Mouse (Mus musculus) hindbrain, embryonic 14.5 days (tissue): ENCODE data around the gene Fbxo41. TPM values are rescaled to one million over a fixed set of nuclear protein-coding genes. Genes with fewer than 3 reads are reported as not detected.

ENCODE experiments used
- polyA plus RNA-seq: library from polyadenylated mRNA; unstranded; fragments of >200 nt; fragmentation: Nextera tagmentation; extraction: Ambion mirVana; gene quantifications from 2 replicates; pipeline ENCODE4 v1.2.1, GENCODE M21; 2014

Gene Fbxo41
- polyA plus RNA-seq, 1 experiment from 2014 or later = 10.3 TPM

Other genes with a start within 250 kb of the Fbxo41 start
- 27.8 and 30.4 TPM in 2 replicates for gene Sfxn5, start 169.6 kb downstream of the Fbxo41 start, polyA plus RNA-seq
- gene Rab11fip5, start 128.4 kb downstream of the Fbxo41 start, polyA plus RNA-seq = 21.3 and 24.6 TPM in 2 replicates
- gene Noto, start 79.1 kb downstream of the Fbxo41 start, polyA plus RNA-seq = not detected in 2 replicates
- 58.8 and 62.9 TPM in 2 replicates for gene Smyd5, start 71.0 kb downstream of the Fbxo41 start, polyA plus RNA-seq
- gene Cct7, start 51.5 kb downstream of the Fbxo41 start, polyA plus RNA-seq = 566 and 602 TPM in 2 replicates
- 18.0 and 21.5 TPM in 2 replicates for gene Pradc1, start 51.0 kb downstream of the Fbxo41 start, polyA plus RNA-seq
- 0.08 and 0.18 TPM in 2 replicates for gene Egr4, start 10.6 kb upstream of the Fbxo41 start, polyA plus RNA-seq
- gene Alms1, start 84.5 kb upstream of the Fbxo41 start, polyA plus RNA-seq = 5.0 and 5.6 TPM in 2 replicates
- gene Nat8f7, start 210.2 kb upstream of the Fbxo41 start, polyA plus RNA-seq = 0.11 TPM in 1 of 2 replicates, not detected in the other